Mouse (Mus musculus) embryonic fibroblast, embryonic 13.5 days (primary cell): ENCODE measurements around the gene Gm29776. TPM values are rescaled to one million over a fixed set of nuclear protein-coding genes. Genes with fewer than 3 reads are reported as not detected.
A peak's percentile ranks its signal among the peaks of the same experiment; 100 is the strongest.

Experiments used
- H3K27ac ChIP-seq: 2 replicates; pipeline ENCODE4 v1.5.1; 2012; ENCODE audit warnings: low read length, control low read depth, inconsistent platforms; ENCODE audit not compliant: insufficient read depth
- H3K4me1 ChIP-seq: 2 replicates; pipeline ENCODE4 v1.6.1; 2011; ENCODE audit warnings: low read length; ENCODE audit not compliant: control insufficient read depth, insufficient read depth
- H3K4me3 ChIP-seq: 2 replicates; pipeline ENCODE4 v1.5.1; 2011; ENCODE audit warnings: mild to moderate bottlenecking, control low read depth, low read length; ENCODE audit not compliant: insufficient read depth
- CTCF ChIP-seq: IDR thresholded peaks from 2 replicates; pipeline ENCODE4 v1.5.1; 2011; ENCODE audit warnings: mild to moderate bottlenecking, control low read depth, low read length, moderate library complexity, borderline replicate concordance; ENCODE audit not compliant: insufficient read depth
- POLR2A ChIP-seq: IDR thresholded peaks from 2 replicates; pipeline ENCODE4 v1.6.1; 2011; ENCODE audit warnings: low read depth, mild to moderate bottlenecking, control low read depth, low read length, moderate library complexity
- polyA plus RNA-seq: library from polyadenylated mRNA; stranded (reverse); fragments of >200 nt; gene quantifications from 2 replicates; pipeline ENCODE4 v1.2.4, GENCODE M21; 2011; ENCODE audit warnings: low read depth; ENCODE audit not compliant: missing spikeins, insufficient read length

Gm29776 gene
- polyA plus RNA-seq, 1 experiment = not detected

DNA sequence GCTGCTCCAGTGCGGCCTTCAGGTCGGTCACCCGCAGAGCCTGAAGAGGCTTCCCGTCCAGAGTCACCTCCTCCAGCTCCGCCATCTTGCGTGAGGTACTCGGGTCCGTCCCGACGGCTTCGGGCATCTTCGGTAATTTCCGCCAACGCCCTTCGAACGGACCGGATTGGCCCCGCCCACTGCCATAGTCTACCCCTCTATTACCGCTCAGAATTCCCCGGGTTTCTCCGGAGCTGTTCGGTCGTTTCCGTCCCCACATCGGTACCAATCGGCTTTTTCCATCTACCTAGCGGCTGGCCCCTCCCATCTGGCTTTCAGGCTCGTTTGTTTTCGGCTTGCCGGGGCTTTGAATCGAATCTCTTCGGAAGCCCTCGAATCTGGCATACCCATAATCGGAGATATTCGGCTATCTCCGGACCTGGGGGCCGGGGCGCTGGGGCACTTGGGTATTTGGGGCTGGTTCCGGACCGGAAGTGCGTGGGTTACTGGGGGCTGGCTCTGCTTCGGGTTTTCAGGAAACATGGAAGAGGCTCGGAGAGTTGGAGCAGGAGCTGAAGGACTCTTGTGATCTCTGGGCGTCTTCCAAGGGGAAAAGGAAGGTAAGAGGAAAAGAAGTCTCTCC, 12.0 kb downstream of the Gm29776 start, which contains the start of gene Acin1:
Gene Acin1 (minus strand): TSS at position 410 of the 622 bp plus-strand sequence.
- peak within 1 kb of the TSS; percentile 99 for H3K27ac ChIP-seq
- TF ChIP-seq CTCF = no peak
- peak; percentile 89 for TF ChIP-seq POLR2A
- H3K4me1 ChIP-seq = peaks cover 4% of the 10 kb centered on the region
- peak within 1 kb of the TSS; percentile 82 for H3K4me3 ChIP-seq

DNA sequence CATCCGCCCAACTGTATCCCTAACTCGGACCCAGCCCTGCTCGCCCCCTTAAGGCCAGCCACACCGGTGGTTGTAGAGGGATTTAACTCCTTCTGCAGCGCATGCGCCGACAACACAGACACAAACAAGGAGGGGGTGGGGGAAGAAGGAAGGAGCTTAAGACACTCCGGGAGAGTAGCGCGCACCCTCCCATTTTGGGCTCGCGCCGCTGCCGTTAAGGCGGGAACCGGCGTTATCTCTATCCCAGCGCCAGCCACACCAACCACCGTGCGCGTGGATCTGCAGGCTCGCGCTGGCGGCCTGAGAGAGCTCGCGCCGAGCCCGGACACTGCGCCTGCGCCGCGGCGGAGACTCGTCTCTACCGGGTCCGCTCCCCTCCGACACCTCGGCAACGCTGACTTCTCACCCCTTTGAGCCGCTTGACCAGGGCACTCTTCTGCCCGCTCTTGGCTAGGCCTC, 12.5 kb downstream of the Gm29776 start, which contains the start of gene 1700123O20Rik:
Gene 1700123O20Rik (plus strand): TSS at position 154 of the 459 bp plus-strand sequence.
- Histone ChIP-seq H3K27ac (peak within 1 kb of the TSS; percentile 99), H3K4me1 (peaks cover 4% of the 10 kb centered on the region), H3K4me3 (peak within 1 kb of the TSS; percentile 82)
- TF ChIP-seq CTCF = no peak
- TF ChIP-seq POLR2A = no peak; the same call in 1 of the 2 replicates

DNA sequence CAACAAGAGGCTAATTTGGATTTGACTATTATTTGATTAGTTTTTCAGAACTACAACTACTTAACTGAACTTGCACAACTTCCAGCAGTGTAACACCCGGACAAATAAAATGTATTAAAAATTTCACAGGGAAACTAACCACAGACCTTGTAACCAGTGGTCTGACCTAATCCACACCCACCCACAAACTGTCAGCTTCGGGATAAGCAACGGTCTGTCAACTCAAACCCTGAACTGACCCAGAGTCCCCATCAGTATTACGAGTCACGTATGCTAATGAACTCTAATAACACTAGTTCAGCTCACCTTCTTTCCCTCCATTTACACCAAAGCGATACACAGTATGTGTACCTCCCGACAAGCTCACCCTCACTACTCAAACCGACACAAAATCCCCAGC, 13.2 kb downstream of the Gm29776 start:
- TF ChIP-seq CTCF (no peak), POLR2A (no peak)
- Histone ChIP-seq H3K4me3 (peak overlapping the region; percentile 82), H3K4me1 (peaks cover 4% of the 10 kb centered on the region), H3K27ac (peak overlapping the region; percentile 15; the same call in 1 of the 2 replicates)

DNA sequence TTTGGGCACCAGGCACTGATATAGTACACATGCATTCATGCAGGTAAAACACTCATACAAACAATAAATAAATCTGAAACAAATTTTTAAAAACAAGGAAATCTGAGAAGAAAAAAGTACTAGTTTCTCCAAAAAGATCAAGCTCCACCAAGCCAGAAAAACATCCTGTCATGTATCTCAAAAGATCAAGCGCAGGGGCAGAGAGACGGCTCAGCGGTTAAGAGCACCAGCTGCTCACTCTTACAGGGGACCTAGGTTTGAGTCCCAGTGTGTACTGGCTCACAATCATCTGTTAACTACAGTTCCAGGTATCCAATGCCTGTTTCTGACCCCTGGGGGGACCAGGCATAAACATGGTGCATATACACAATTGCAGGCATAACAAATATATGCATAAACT, 16.2 kb downstream of the Gm29776 start:
- Histone ChIP-seq H3K27ac (no peak overlapping the region), H3K4me1 (no peaks in the 10 kb centered on the region), H3K4me3 (no peak overlapping the region)
- no peak for TF ChIP-seq POLR2A

DNA sequence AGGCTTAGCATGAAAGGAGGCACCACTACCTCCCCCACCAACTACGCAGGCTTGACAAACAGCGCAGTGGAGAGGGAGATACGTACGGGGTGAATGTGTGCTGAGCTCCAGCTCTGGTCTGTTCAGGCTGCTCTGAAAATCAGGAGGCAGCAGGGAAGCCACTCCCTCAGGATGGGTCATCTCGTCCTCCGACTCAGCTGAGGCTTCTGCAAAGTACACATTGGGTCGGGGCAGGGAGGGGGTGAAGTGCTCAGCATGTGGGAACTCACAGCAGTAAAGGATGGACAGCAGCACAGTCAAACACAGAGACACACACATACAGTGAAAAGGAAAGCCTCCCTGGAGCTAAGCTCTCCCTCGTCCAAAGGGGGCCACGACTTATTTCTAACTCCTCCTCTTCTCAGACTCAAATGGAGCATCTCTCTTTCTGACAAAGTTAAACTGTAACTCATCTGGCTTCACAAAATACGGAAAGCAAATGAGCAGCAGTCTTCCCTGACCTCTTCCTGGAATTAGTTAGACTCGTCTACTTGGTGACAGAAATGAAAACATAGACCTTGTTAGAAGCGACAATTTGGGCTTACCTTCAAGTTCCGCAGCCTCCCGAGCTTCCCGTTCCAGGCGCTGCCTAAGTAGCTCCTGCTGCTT, 19.9 kb downstream of the Gm29776 start:
- no peak for TF ChIP-seq CTCF
- no peak for TF ChIP-seq POLR2A
- Histone ChIP-seq H3K27ac (no peak overlapping the region), H3K4me1 (no peaks in the 10 kb centered on the region), H3K4me3 (no peak overlapping the region)

DNA sequence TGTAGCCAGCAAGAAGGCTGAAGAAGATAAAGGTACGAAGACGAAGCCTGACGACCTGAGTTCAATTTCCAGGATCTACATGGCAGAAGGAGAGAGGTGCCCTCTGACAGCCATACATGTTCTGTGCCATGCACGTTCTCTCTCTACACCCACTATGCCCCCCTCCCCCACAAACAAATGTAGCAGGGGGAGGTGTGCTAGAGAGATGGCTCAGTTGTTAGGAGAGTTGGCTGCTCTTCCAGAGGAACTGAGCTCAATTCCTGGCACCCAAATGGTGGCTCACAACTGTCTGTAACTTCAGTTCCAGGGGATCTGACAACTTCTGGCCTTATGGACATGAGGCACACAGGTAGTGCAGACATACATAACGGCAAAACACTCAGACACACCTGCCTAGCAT, 22.3 kb downstream of the Gm29776 start:
- no peak for TF ChIP-seq POLR2A
- TF ChIP-seq CTCF = no peak
- H3K27ac ChIP-seq = no peak overlapping the region
- H3K4me1 ChIP-seq = no peaks in the 10 kb centered on the region
- no peak overlapping the region for H3K4me3 ChIP-seq

DNA sequence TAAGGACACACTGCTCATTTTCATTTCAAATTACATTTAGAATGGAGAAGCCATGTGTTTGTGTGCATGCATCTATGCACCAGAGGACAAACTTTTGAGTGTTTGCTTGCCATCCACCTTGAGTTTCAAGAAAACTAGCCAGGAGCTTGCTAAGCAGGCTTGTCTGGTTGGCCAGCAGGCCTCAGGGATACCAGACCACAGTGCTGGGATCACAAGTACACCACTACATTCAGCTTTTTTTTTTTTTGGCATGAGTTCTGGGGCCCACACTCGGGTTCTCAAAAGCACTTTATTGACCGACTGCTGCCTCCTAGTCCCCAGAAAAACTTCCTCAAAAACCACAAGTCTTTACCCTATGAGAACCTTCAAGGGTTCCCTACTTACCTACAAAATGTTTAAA, 24.3 kb downstream of the Gm29776 start:
- TF ChIP-seq POLR2A (no peak), CTCF (no peak)
- no peaks in the 10 kb centered on the region for H3K4me1 ChIP-seq
- no peak overlapping the region for H3K4me3 ChIP-seq
- no peak overlapping the region for H3K27ac ChIP-seq

DNA sequence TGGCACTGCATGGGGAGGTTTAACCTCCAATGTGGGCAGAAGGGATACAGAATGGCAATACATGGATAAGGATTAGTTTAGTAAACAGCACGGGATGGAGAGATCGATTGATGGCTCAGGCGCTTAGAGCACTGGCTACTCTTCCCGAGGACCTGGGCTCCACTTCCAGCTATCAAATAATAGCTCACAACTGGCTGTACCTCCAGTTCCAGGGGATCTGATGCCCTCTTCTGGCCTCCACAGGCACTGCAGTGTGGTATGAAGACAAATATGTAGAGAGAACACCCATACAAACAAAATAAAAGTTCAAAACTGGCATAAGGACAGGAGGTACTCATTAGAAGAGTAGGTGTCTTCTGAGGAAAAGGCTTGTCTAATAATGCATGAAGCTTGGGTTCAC, 29.3 kb downstream of the Gm29776 start:
- Histone ChIP-seq H3K27ac (no peak overlapping the region), H3K4me3 (no peak overlapping the region), H3K4me1 (no peaks in the 10 kb centered on the region)
- TF ChIP-seq POLR2A = no peak
- TF ChIP-seq CTCF = peak; percentile 29; the same call in 1 of the 2 replicates

DNA sequence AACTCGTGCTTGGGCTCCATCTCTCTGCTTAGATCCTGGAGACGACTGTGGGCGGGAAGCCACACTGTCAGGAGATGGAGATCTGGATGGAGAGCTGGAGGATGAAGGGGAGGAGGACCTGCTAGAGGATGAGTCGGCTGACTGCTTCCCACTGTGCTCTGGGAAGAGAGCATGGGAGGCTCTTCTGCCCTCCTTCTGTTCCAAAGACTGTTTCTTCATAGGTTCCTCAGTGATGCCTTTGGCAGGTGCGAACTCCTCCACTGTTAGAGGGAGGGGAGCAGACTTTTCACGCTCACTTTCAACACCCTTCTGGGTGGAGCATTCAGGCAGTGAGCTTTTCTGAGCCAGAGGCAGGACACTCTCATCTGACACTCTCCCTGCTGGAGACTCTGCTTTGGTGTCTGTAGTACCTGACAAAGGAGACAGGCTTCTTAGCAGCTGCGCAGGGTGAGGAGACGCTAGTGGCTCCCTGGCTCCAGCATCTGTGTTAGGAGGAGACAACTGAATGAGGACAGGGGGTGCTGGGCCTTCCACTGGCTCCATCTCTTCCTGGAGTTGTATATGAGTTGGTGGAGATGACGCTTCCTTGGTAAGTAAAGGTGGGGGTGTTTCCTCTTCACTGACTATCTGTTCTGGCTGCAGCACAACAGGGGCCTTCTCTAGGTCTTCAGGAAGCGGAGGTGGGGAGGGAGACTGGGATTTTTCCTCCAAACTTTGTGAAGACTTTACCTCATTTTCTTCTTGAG, 34.0 kb downstream of the Gm29776 start:
- Histone ChIP-seq H3K27ac (no peak overlapping the region), H3K4me1 (no peaks in the 10 kb centered on the region), H3K4me3 (no peak overlapping the region)
- no peak for TF ChIP-seq POLR2A

DNA sequence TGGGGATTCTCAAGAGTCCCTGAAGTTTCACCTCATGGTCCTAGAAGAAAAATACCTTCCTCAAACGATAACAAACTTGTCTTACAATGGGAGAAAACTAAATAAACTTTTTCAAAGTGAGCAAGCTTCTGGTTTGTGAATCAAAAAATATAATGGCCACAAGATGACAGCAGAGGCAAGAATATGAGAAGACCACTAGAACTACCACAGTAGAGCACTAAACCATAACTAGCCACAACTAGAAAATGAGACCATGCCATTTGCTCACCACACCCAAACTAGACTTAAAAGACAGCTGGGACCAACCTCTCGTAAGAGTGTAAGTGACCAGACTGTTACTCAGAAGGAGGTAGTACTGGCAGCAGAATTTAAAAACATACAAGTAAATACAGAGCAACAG, 38.6 kb downstream of the Gm29776 start:
- TF ChIP-seq CTCF (no peak), POLR2A (no peak)
- Histone ChIP-seq H3K4me1 (no peaks in the 10 kb centered on the region), H3K4me3 (no peak overlapping the region), H3K27ac (no peak overlapping the region)
